Mouse (Mus musculus): Measurements from ENCODE around the gene Myo1b.

Gene Myo1b

DNA sequence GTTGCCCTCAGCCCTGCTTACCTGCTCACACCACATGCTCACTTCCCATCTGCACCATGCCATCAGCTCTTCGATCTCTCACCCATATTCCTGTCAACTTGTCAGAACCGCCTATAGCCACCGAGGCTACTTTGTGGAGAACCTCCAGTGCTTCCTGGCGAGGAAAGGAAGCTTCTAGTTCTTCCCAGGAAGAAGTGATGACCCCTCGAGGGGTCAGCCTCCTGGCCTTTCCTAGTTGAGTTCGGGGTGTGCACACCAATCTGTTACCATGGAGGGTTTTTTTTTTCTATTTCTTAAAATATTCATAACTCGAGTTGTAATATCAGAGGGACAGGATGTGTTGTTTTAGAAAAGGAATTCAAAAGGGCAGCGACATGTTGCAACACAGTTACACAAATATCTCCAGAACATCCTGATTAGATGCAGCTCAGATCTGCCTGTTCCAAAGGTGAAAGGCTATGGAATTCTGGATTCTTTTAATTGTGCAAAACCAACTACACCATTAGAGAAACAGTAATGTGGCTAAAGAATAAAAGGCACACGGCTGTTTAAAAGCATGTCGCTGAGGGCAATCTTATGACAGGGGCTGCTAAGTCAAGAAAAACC lies 175.1 kb downstream of the Myo1b start:
- in situ Hi-C loops (cut with MboI; ENCODE audit: unreplicated experiment in 2 of 2): no loop called here

DNA sequence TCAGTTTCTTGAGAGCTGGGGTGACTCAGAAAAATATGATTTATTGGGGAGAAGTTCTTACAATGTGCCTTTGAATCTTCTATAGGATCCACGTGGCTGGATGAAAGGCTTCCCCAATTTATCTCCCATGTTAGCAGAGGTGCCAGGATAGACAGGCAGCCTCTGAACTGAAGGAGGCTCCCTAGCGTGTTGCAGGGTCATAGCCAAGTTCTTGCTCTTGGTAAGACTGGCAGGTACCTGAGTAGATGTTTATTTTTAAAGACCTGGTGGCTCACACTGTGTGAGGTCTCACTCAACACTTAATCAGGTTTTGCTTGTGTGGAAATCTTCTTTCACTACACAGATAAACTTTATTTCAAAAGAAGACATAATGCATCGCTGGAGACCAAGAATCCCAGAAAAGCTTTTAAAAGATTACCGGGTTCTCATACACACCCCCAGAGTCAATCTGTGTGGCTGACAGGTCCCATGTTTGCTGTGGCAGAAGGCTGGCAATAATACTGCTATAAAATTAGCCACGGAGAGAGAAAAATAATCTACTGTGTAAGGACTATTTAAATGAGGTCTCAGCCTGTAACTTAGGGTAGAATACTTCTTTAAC lies 176.5 kb downstream of the Myo1b start:
- in situ Hi-C loops (cut with MboI; ENCODE audit: unreplicated experiment in 2 of 2): no loop called here

DNA sequence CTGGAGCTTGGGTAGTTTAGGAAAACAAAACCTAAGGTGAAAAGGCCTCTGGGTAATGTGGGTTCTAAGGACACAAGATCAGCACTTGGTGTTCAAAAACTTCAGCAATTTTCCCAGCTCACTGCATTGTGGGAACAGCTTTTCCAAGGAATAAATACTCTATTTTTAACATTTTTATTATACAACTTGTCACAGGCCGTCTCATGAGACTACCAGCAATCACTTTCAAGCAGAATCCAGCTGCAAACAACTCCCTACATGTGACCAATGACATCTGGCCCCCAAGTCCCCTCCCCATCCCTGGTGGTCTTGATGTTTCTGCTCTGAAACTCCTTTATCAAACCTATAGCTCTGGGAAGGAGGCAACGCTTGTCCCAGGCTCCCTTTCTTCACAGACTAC lies 179.0 kb downstream of the Myo1b start:
- in situ Hi-C loops (cut with MboI; ENCODE audit: unreplicated experiment in 2 of 2): no loop called here

DNA sequence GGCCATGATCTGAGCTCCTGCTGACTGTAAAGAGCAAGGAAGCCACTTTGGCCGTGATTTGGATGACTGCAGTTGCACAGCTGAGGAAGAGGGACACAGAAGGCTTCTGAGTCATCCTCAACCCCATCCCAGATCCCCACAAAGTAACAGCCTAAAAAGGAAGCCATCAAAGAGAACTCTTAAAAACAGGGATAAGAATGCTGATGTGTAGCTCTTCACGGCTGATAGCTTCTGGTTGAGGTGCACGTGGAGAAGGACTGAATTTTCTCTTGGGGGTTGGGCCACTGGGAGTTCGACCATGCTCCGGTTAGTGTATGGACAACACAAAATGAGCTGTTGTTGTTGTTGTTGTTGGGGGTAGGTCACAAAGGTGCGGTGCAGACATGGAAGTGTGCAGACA lies 181.2 kb downstream of the Myo1b start:
- in situ Hi-C loops (cut with MboI; ENCODE audit: unreplicated experiment in 2 of 2): no loop called here

DNA sequence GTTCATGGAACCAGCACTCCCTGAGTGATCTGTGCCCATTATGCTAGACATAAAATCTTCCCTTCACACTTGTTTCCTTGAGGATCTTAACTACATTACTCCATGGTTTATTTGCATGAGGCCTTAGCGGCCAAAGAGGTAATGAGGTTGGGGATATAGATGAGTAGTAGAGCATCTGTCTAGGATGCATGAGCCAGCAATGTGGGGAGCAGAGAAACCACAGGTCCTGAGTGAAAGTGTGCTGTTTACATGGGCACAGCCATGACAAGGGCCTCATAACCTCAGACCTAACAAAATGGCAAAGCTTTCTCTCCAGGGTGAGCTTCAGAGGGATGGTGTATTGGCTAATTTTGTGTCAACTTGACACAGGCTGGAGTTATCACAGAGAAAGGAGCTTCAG lies 186.5 kb downstream of the Myo1b start:
- in situ Hi-C loops (cut with MboI; ENCODE audit: unreplicated experiment in 2 of 2): no loop called here

DNA sequence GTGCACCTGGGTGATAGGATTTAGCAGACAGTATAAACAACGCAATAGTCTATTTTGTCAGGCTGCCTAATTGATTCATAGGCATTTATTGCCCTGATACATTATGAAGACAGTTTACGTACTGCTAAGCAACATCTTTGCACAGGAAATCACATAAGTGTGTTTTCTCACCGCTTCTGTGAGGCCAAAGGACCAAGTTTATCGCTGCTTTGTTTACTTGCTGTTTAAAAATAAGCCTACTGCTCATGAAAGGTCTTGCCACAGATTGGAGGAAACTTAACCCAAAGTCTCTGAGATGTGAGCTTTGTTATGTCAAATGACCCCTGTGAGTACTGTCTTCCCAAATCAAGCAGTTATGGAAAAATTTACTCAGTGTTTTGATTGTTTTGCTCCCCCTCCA lies 187.1 kb downstream of the Myo1b start:
- in situ Hi-C loops (cut with MboI; ENCODE audit: unreplicated experiment in 2 of 2): no loop called here

DNA sequence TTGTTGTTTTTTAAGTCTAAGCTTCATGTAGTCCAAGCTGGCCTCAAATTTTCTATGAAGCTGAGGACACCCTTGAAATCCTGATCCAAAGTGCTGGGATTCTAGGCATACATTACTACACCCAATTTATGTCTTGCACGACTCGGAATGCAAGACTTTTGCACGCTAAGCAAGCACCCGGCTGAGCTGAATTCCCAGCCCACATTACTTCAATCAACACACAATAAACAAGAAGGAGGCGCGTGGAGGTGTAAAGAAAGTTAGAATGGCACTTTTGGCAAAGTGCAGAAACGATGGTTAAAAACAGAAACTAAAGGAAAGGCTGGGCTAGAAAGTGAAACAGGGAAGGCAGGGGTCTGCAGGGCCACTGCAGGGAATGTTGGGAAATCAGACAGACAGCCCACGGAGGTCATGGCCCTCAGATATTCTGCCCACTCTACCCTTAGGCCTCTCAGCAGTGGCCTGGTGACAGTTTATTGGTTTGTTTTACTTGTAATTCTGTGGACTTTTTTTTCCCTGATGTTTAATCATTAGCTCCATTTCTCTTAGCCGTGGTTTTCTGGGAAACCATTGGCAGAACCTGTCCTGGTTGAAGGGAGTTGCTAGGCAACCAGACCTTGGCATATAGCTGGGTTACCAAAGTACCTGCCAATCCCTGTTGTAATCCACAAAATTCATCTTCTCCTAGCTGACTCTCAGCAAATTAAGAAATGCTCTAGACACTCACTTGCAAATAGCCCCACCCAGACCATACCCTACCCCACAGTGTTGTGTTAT lies 195.8 kb downstream of the Myo1b start:
- in situ Hi-C loops (cut with MboI; ENCODE audit: unreplicated experiment in 2 of 2): no loop called here

DNA sequence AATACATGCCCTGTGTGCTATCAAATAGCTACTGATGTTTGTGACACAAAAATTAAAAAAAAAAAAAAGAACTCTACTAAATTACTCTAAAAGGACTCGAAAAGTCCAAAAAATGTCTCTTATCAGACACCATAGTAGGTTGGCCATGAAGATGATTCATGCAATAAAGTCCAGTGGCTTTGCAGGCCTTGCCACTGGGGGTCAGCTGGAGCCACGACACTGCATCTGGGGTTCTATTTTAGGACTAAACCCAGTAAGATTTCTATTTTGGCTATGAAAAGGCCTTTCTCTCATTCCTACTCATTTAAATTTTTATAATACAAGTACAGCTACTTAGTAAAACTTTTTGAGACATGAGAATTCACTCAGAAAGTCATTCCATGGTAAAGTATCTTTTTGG lies 205.0 kb downstream of the Myo1b start:
- in situ Hi-C loops (cut with MboI; ENCODE audit: unreplicated experiment in 2 of 2): no loop called here

DNA sequence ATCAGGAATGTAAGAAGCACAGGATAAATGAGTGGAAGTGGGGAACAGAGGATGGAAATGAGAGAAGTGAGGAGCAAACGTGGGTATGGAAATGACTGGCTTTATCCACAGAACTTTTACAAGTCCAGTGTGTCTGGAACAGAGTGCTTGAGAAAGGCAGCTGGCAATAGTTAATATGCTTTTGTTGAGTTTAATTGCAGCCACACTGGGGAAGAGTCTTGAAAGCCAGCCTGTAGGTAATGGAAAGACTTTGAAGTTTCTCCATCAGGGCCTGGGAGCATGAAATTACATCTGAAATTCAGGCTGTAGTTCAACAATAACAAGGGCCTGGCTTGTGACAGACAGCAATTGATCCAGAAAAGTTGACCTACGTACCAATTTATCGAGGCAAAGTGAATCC lies 209.8 kb downstream of the Myo1b start:
- in situ Hi-C loops (cut with MboI; ENCODE audit: unreplicated experiment in 2 of 2): no loop called here

DNA sequence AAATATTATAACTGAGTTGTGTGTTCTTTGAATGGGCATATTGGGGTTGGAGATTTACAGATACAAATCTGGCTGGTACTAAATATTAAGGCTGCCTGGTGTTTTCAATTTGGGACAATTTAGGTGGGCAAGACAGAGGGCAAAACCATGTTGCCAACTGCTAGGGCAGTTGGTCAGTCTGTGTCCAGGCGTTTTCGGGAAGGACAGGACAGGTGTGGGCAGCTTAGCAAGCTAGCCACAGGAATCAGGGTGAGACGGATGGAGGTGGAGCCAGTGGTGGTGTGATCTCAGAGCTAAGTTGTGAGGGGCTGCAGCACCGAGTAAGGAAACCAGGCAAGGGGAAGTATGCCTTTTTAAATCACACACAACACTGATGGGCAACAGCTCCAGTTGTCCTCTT lies 211.3 kb downstream of the Myo1b start:
- in situ Hi-C loops (cut with MboI; ENCODE audit: unreplicated experiment in 2 of 2): no loop called here
